Mouse (Mus musculus) v-Abl transformed pro-B cells (cell line): ENCODE data around the gene Rufy2.

ENCODE experiments used
- in situ Hi-C, 2 experiments: fragments of 400-800 bp; cut with MboI; formaldehyde crosslinking; loops; one replicate each; pipeline ENCODE4 v1.15.1; 2025; ENCODE audit not compliant: unreplicated experiment in 2 of 2

Gene Rufy2

DNA sequence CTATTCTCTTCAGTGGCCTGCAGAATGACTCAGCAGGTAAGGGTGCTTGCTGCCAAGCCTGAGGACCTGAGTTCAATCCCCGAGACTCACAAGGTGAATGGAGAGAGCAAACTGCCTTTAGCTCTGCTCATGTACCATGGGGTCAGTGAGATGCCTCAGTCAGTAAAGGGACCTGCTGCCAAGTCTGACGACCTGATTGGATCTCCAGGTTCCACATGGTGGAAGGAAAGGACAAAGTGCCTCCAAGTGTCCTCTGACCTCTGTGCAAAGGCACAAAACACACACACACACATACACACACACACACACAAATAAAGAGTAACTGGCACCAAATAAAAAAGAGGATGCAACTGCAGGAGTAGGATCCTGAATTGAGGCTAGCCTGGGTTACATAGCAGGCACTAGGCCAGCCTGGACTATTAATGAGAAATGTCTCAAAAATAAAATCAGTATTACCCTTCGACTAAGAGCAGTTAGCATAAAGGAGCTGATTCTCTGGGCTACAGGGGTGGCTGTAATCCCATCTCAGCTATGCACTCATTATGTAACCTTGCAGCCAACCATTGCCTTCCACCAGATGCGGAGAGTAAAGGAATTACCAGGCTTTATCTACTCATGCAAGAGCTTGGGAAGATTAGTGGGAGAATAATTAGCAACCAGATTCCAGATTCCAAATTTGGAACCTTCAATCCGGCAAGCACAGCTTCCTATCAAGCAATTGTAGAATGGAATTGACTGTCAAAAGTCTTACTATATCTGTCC is 60.0 kb downstream of the Rufy2 start:
- in situ Hi-C loops = no loop called here

DNA sequence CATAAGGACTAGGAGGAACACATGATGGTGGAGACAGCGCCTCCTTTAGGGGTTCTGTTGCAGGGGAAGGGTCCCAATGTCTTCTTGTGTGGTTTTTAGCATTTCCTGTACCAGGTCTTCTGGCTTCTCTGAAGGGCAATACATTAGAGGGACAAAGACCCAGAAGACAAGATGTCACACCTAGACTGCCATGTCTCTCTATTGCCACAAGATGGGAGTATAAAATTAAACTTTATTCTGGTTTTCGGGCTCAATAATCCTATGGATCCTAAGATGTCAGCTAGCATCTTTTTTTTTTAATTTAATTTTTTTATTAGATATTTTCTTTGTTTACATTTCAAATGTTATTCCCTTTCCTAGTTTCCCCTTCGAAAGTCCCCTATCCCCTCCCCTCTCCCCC is 63.1 kb downstream of the Rufy2 start:
- in situ Hi-C loops = no loop called here

DNA sequence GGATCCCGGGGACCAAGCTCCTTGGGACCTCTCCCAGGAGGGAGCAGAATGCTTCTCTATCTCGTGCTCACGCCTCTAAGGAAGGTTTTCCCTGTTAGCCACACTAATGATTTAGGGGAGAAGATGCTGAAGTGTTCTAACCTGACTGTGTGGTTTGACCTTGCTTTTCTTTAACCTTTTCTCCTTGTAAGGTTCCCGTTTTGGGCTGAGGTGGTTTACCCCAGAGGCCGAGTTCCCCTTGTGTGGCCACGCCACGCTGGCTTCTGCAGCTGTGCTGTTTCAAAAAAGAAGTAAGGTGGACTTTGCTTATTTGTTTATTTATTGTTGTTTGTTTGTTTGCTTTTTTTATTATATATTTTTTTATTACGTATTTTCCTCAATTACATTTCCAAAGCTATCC is 67.7 kb downstream of the Rufy2 start:
- in situ Hi-C loops = no loop called here

DNA sequence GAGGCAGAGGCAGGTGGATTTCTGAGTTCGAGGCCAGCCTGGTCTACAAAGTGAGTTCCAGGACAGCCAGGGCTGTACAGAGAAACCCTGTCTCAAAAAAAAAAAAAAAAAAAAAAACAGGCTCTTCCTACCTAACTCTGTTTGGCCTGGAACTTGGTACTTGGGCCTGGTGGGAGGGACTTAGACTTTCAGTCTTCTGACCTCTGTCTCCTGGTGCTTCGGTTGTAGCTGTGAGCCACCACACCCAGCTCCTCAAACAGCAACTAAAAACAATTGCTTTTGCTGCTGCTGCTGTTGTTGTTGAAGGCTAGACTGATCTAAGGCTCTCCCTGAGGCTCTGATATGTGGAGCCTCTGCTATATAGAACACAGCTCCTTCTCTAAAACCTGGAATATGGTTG is 69.1 kb downstream of the Rufy2 start:
- in situ Hi-C loops = no loop called here

DNA sequence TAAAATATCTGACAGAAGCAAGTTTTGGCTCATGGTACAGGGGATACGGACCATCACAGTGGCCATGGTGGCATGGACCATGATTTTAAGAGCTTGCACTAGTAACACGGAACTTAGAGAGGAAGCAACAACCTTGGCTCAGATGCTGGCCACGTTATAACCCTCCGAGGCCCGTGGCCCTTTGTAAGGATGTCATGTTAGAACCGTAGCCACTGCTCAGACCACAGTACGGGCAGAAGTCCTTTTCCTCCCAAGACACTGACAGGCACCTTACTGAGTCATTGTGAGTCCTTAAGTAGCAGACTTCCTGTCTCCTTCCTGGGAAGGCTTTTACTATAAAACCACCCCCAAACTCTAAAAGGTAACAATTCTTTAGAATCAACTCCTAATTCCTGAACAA is 71.2 kb downstream of the Rufy2 start:
- in situ Hi-C loops = loop anchor here in 1 of 2 experiments (25.0 kb wide), 1 partner anchor 239 kb away; no protein-coding TSS in a partner anchor

DNA sequence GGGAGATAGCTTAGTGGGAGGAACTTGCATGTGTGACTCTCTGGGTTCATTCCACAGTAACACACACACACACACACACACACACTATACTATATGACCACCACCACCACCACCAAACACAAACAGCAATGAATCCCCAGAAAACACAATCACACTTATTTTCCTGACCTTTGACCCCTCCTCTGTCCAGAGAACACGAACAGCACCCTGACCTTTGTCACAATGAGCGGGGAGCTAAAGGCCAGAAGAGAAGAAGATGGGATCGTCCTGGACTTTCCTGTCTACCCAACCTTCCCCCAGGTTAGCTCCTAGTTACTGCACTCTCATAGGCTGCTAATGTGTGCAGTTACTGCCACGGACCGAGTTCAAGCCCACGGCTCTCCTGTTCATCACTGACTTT is 72.0 kb downstream of the Rufy2 start:
- in situ Hi-C loops = loop anchor here in 1 of 2 experiments (25.0 kb wide), 1 partner anchor 240 kb away; no protein-coding TSS in a partner anchor

DNA sequence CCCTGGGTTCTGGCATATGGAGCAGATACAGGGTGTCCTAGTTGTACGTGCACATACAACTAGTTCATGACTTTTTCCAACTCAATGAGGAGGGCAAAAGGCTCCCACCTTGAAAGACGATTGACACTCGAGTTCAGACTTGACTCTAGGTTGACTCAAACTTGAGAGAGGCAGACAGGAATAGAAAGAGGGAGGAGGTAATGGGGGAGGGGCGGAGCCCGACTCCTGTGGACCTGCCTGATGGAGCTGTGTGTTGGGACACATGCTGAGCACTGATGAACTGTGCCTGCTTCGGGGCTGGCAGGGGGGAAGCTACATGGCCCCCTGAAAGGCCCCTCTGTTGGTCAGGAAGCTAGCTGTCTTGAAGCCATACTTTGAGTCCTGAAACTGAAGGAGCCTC is 73.0 kb downstream of the Rufy2 start:
- in situ Hi-C loops = loop anchor here in 1 of 2 experiments (25.0 kb wide), 1 partner anchor 241 kb away; no protein-coding TSS in a partner anchor

DNA sequence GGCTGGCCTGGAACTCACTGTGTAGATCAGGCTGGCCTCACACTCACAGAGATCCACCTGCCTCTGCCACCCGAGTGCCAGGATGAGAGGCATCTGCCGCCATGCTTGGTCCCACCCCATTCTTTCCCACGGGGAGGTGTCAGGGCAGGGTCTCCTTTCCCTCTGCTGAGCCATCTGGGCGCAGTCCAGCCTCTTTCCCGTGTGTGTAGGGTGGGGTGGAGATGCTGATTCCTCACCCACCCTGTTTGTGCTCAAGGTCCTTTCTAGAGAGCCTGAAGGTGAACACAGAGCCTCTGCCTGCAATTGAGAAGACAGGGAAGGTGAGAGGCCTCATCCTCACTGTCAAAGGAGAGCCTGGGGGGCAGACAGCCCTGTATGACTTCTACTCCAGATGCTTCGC is 74.0 kb downstream of the Rufy2 start:
- in situ Hi-C loops = loop anchor here in 1 of 2 experiments (25.0 kb wide), 1 partner anchor 242 kb away; no protein-coding TSS in a partner anchor

DNA sequence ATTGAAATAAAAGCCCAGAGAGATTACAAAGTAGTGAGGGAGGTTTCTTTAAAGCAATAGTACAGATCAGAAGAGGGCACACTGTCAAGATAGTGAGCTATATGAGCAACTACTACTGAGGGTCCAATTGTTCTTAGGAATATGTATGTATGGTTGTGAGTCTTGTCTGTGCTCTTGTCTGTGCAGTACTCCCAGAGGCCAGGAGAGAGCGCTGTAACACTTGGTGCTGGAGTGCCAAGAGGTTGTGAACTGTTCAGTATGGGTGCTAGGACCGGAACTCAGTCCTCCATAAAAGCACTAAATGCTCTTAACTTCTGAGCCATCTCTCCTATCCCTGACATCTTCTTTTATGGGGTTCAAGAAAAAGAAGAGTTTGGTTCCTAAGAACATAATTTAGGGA is 74.6 kb downstream of the Rufy2 start:
- in situ Hi-C loops = loop anchor here in 1 of 2 experiments (25.0 kb wide), 1 partner anchor 242 kb away; no protein-coding TSS in a partner anchor

DNA sequence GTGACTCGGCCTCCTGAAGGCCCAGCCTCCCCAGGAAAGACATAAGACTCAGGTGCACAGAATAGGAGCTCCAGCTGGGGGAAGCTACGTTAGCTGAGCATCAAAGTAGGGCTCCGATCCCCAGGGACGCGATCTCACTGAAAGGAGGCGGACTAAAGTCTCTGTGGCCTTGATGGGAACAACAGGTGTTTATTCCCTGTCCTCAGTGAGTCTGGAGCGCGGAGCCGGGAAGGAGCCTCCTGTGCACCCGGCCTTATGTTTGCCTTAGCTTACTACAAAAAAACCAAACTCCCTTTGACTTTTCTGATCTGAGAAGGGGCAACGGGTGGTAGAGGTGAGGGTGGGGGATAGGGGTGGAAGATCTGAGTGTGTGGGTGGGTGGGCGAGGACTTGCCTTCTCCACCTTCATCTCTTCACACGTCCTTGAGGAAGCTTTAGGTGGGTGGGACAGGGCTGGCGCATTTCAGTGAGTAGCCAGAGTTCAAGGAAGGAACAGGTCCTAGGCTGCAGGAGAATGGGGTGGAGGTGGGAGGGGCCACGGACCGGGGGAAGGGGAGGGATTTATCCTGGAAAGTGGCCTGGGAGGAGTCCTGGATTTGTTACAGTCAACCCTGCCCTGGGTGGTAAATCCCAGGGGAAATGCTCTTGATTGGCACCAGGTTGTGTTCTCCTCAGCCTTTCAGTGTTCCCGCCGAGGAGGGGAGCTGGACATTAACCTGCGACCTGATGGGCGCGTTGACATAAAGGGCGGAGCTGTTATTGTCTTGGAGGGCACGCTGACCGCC is 77.1 kb downstream of the Rufy2 start:
- in situ Hi-C loops = loop anchor here in 1 of 2 experiments (25.0 kb wide), 1 partner anchor 245 kb away; no protein-coding TSS in a partner anchor

DNA sequence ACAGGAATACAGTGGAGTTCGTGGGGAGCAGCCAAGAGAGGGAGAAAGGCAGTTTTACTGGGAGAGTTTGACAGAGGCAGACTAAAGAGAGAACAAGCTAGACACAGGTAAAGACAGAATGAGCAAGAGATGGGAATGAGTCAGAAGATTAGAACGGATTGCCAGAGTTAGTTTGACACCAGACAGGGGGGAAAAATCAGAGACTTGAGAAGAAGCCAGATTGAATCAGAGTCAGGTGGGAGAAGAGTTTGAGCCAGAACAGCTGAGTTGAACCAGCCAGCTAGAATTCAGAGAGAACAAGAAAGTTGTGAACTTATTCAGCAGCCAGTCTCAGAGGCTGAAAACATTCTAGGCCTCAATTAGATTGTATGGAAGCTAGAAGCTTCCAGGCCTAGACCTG is 79.8 kb downstream of the Rufy2 start, which contains the start of gene Pbld1:
Gene Pbld1 (plus strand): TSS at position 301 of the 400 bp plus-strand sequence.
- in situ Hi-C loops = loop anchor here (5.0 to 25.0 kb wide), 5 partner anchors 33 to 335 kb away; partner anchors contain the start of gene Stox1 (in 1 of the 2)

DNA sequence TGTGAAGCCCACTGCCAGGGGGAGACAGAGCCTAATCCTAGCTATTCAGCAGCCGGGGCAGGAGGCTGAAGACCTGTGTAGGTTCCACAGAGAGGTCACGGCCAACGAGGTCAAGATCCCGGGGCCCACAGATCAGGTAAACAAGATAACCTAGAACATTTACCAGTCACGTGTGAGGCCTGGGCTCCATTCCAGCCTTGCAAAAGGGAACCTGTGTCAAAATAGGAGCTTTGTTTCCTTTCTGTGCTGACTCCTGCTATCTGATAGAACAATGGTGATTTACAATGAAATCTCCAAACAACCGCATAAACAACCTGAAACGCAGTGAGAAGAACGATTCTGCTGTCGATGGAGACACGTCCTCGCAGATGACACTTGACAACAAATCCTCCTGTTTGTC is 80.4 kb downstream of the Rufy2 start:
- in situ Hi-C loops = loop anchor here (5.0 to 25.0 kb wide), 5 partner anchors 33 to 336 kb away; partner anchors contain the start of gene Stox1 (in 1 of the 2)

DNA sequence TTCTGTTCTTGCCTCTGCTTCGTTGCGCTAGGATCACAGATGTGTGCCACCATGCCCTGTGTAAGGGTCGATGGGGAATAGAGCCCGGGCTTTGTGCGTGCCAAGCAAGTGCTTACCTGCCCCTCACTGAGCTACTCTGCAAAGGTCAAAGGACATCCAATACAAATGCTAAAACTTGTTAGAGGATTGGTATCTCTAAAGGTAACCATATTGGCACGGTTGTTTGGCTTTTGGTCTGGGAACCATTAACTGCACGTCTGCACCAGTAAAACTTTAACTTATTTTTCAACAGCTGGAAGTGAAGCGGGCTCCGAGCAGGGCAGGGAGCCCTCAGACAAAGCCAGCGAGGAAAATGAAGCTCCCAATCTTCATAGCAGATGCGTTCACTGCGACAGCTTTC is 81.2 kb downstream of the Rufy2 start:
- in situ Hi-C loops = loop anchor here (5.0 to 25.0 kb wide), 5 partner anchors 34 to 336 kb away; partner anchors contain the start of gene Stox1 (in 1 of the 2)

DNA sequence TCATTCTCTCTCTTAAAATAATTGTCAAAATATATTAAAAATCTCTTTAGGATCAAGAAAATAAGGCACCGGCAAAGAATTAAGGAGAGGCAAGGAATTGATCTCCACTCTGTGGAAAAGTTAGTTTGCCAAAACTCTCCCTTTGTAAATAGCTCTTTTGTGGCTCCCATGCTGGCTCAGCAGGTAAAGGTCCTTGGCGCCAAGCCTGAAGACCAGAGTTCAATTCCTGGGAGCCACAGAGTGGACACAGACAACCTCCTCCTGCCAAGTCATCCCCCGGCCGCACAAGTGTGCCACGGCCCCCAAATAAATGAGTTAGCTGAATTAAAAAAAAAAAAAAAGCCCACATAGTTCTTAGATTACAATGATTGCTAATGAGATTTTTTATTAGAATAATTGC is 82.7 kb downstream of the Rufy2 start:
- in situ Hi-C loops = loop anchor here (5.0 to 25.0 kb wide), 5 partner anchors 35 to 338 kb away; partner anchors contain the start of gene Stox1 (in 1 of the 2)

DNA sequence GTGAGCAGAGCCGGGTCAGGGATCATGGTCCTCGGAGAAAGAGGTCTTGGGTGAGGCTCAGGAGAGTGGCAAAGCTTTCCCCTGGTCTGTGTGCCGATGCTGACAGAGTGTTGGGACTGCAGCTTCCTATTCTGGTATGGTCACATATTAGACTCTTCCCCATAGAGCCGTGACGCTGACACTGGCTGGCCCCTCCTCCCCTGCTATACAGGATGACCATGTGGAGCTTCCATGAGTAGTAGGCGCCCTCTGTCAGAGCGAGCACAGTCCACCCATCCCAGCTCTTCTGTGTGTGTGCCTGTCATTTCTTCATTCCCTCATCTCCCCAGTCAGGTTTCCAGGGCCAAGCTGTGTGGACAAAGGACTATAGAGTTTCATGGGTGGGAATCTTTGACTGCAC is 83.3 kb downstream of the Rufy2 start:
- in situ Hi-C loops = loop anchor here (5.0 to 25.0 kb wide), 5 partner anchors 36 to 339 kb away; partner anchors contain the start of gene Stox1 (in 1 of the 2)

DNA sequence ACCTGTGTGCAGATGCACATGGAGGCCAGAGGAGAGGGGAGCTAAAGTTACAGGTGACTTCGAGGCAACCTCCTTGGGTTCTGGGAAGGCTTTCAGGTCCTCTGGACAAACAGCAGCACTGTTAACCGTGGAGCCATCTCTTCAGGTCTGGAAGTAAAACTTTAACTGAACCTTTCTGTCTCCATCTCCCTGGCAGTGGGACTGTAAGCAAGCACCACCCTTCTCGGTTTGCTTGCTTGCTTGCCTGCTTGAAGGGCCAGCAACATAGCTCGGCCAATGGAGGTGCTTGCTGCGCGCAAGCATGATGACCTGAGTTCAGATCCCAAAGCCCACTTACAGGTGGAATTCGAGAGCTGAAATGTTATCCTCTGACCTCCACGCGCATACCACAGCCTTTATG is 84.5 kb downstream of the Rufy2 start:
- in situ Hi-C loops = loop anchor here (5.0 to 25.0 kb wide), 5 partner anchors 37 to 340 kb away; partner anchors contain the start of gene Stox1 (in 1 of the 2)

DNA sequence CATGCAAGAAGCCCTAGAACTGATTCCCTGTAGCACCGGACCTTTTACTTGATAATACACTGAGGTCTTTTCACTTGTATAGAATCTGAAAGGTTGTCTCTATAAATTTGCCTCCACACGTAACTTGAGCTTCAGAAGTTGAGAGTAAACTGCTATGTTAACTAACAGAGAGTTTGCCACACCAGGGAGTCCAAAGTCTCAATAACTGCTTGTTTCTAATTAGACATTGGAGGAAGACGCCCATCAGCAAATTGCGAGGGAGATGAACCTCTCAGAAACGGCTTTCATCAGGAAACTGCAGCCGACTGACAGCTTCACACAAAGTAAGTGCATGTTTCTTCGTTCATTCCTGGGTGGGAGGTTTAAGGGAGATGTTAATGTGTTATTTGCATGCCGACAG is 85.5 kb downstream of the Rufy2 start:
- in situ Hi-C loops = loop anchor here (5.0 to 25.0 kb wide), 5 partner anchors 78 to 341 kb away; partner anchors contain the start of gene Stox1 (in 1 of the 2)

DNA sequence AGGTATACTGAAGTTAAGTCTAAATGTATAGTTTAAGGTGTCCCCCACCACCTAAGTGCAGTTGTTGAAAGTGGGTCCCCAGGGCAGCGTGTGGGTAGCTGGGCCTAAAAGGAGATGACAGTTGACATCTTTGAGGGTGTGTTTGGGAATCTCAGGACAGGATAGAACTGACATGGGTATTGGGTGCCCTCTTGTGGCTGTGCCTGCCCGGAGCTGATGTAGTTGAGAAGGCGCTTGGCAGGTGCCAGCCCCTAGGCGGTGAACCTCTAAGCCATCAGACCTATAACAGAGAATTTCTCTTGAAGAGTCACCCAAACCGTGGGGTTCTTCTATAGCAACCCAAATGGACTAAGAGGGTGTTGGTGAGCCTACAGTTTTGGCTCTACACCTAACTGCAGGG is 86.0 kb downstream of the Rufy2 start:
- in situ Hi-C loops = loop anchor here (5.0 to 25.0 kb wide), 5 partner anchors 79 to 341 kb away; partner anchors contain the start of gene Stox1 (in 1 of the 2)
